Mouse (Mus musculus) megakaryocyte, embryonic 14.5 days (primary cell): ENCODE measurements around the gene Cnih3.

Experiments used
- FLI1 ChIP-seq: IDR thresholded peaks from 2 replicates; pipeline ENCODE4 v1.6.1; 2012; ENCODE audit warnings: low read length, inconsistent platforms, mixed read lengths
- GATA1 ChIP-seq: IDR thresholded peaks from 3 replicates; pipeline ENCODE4 v1.6.1; 2012; ENCODE audit warnings: mixed read lengths, low read length, inconsistent platforms, borderline replicate concordance

DNA sequence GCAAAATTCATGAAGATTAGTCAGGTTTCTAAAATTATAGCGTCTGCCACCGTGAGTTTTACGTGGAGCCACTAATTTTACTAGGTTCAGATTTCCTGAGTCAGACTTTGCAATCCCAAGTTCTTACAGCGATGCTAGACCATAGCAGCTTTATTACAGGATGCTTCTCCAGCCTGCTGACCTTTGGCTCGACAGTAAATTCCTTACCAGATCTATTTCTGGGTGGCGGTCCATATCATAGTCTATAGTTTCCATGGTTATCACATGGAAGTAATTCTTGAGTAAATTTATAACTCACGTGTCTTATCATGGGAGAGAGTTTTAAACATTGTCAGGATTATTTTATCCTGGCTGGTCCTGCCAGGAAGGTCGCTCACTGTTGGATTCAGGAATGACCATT, 117.0 kb downstream of the Cnih3 start:
- TF ChIP-seq GATA1 (no peak), FLI1 (no peak)
